Mouse (Mus musculus) splenic B cell, adult 2 months (primary cell): ENCODE results near the gene Pds5a.

Experiments
- DNase-seq: peaks from one replicate; pipeline ENCODE4 v3.0.0-alpha.2; 2011; ENCODE audit warnings: low read depth, low spot score
- H3K27me3 ChIP-seq: 2 replicates; pipeline ENCODE4 v1.6.1; 2012; ENCODE audit warnings: mild to moderate bottlenecking, low read length, moderate library complexity, mixed read lengths; ENCODE audit not compliant: control insufficient read depth, poor library complexity, insufficient read depth, severe bottlenecking
- H3K36me3 ChIP-seq: 2 replicates; pipeline ENCODE4 v1.6.1; 2012; ENCODE audit warnings: mild to moderate bottlenecking, low read length, moderate library complexity, mixed read lengths; ENCODE audit not compliant: control insufficient read depth, poor library complexity, insufficient read depth, severe bottlenecking

The Pds5a gene

GRCm38 (mm10) chr5:65565486-65565885, 132.6 kb downstream of the Pds5a start:
- Histone ChIP-seq H3K27me3 (no peaks in the 10 kb centered on the region), H3K36me3 (peaks cover 3% of the 10 kb centered on the region; the same call in 1 of the 2 replicates)
- no peak for DNase-seq

GRCm38 (mm10) chr5:65561125-65561893, 136.8 kb downstream of the Pds5a start:
- Histone ChIP-seq H3K36me3 (no peaks in the 10 kb centered on the region; the same call in 1 of the 2 replicates), H3K27me3 (no peaks in the 10 kb centered on the region)
- DNase-seq: no peak

- Histone ChIP-seq H3K27me3 (no peaks in the 10 kb centered on the region), H3K36me3 (no peaks in the 10 kb centered on the region; the same call in 1 of the 2 replicates)
- no peak for DNase-seq
These were observed 141.0 kb downstream of the Pds5a start for GRCm38 (mm10) chr5:65557109-65557508.
